Mouse (Mus musculus): ENCODE data around the gene Cd300lg. TPM values are rescaled to one million over a fixed set of nuclear protein-coding genes. Genes with fewer than 3 reads are reported as not detected.

The Cd300lg gene
- total and polyA plus RNA-seq, 2 experiments from 2014 or later, result 0.30 to 0.86 TPM

GRCm38 (mm10) chr11:102087931-102088898 lies 46.9 kb downstream of the Cd300lg start, which contains the start of gene Mpp2:
Gene Mpp2 (minus strand): TSS chr11:102088515.
- H3K9me3 ChIP-seq (ENCODE audit: low read length), result no peaks in the 10 kb centered on the region
- no peak for TF ChIP-seq CTCF (IDR thresholded peaks at IDR 0.05; ENCODE audit: low read depth)
- no peaks in the 10 kb centered on the region for H3K4me1 ChIP-seq (ENCODE audit: insufficient read depth)
- ATAC-seq (peak; percentile 38), DNase-seq (peak; percentile 84)
- under 1% methylated on average over 49 of the region's 49 CpGs for WGBS
- peaks cover 5% of the 10 kb centered on the region; the same call in 1 of the 2 replicates for H3K36me3 ChIP-seq (ENCODE audit: insufficient read depth)
- peak within 1 kb of the TSS; percentile 73 for H3K9ac ChIP-seq
- no peaks in the 10 kb centered on the region for H3K27me3 ChIP-seq (ENCODE audit: insufficient read depth, low read length)
- H3K4me2 ChIP-seq (ENCODE audit: low read depth), result peak within 1 kb of the TSS; percentile 86
- H3K4me3 ChIP-seq (ENCODE audit: low read depth, low read length), result peak within 1 kb of the TSS; percentile 75
- H3K27ac ChIP-seq (ENCODE audit: low read depth, low read length), result peak within 1 kb of the TSS; percentile 96

GRCm38 (mm10) chr11:102089088-102089808 lies 47.9 kb downstream of the Cd300lg start:
- Histone ChIP-seq H3K9ac (peak overlapping the region; percentile 73; the same call in 1 of the 2 replicates), H3K4me2 (ENCODE audit: low read depth) (peak overlapping the region; percentile 86), H3K27ac (ENCODE audit: low read depth, low read length) (peak overlapping the region; percentile 96), H3K36me3 (ENCODE audit: insufficient read depth) (peaks cover 5% of the 10 kb centered on the region; the same call in 1 of the 2 replicates), H3K4me1 (ENCODE audit: insufficient read depth) (no peaks in the 10 kb centered on the region), H3K9me3 (ENCODE audit: low read length) (no peaks in the 10 kb centered on the region), H3K4me3 (ENCODE audit: low read depth, low read length) (peak overlapping the region; percentile 75), H3K27me3 (ENCODE audit: insufficient read depth, low read length) (no peaks in the 10 kb centered on the region)
- peak; percentile 45 for ATAC-seq
- peak; percentile 70 for TF ChIP-seq CTCF (IDR thresholded peaks at IDR 0.05; ENCODE audit: low read depth)
- DNase-seq, result peak; percentile 89
- WGBS, result 1% methylated on average over 20 of the region's 20 CpGs

- H3K4me3 ChIP-seq (ENCODE audit: low read depth, low read length), result no peak overlapping the region
- no peak for TF ChIP-seq CTCF (IDR thresholded peaks at IDR 0.05; ENCODE audit: low read depth)
- no peak for DNase-seq
- H3K4me2 ChIP-seq (ENCODE audit: low read depth), result no peak overlapping the region
- no peaks in the 10 kb centered on the region for H3K9me3 ChIP-seq (ENCODE audit: low read length)
- no peak overlapping the region for H3K9ac ChIP-seq
- H3K27me3 ChIP-seq (ENCODE audit: insufficient read depth, low read length), result no peaks in the 10 kb centered on the region
- no peaks in the 10 kb centered on the region for H3K36me3 ChIP-seq (ENCODE audit: insufficient read depth)
- no peak for ATAC-seq
- no peaks in the 10 kb centered on the region for H3K4me1 ChIP-seq (ENCODE audit: insufficient read depth)
- 87% methylated on average over 3 of the region's 3 CpGs for WGBS
- H3K27ac ChIP-seq (ENCODE audit: low read depth, low read length), result no peak overlapping the region
These were observed 54.4 kb downstream of the Cd300lg start for GRCm38 (mm10) chr11:102095676-102096075.

GRCm38 (mm10) chr11:102096446-102096845 lies 55.1 kb downstream of the Cd300lg start:
- DNase-seq, result no peak
- TF ChIP-seq CTCF (IDR thresholded peaks at IDR 0.05; ENCODE audit: low read depth), result no peak

GRCm38 (mm10) chr11:102096887-102097391 lies 55.6 kb downstream of the Cd300lg start:
- DNase-seq (peak; percentile 90), ATAC-seq (peak; percentile 94)
- 2% methylated on average over 17 of the region's 18 CpGs for WGBS
- Histone ChIP-seq H3K27ac (ENCODE audit: low read depth, low read length) (no peak overlapping the region), H3K4me1 (ENCODE audit: insufficient read depth) (no peaks in the 10 kb centered on the region), H3K4me2 (ENCODE audit: low read depth) (peak overlapping the region; percentile 51), H3K36me3 (ENCODE audit: insufficient read depth) (no peaks in the 10 kb centered on the region), H3K9ac (0 out of 2 replicates have a peak overlapping the region, but pooled peaks have one; percentile 22), H3K27me3 (ENCODE audit: insufficient read depth, low read length) (no peaks in the 10 kb centered on the region), H3K4me3 (ENCODE audit: low read depth, low read length) (peak overlapping the region; percentile 27), H3K9me3 (ENCODE audit: low read length) (no peaks in the 10 kb centered on the region)
- peak; percentile 76 for TF ChIP-seq CTCF (IDR thresholded peaks at IDR 0.05; ENCODE audit: low read depth)

More at GRCm38 (mm10) chr11:102096446-102096845, 55.1 kb downstream of the Cd300lg start:
- Histone ChIP-seq H3K9me3 (ENCODE audit: low read length) (no peaks in the 10 kb centered on the region), H3K36me3 (ENCODE audit: insufficient read depth) (no peaks in the 10 kb centered on the region), H3K4me2 (ENCODE audit: low read depth) (peak overlapping the region; percentile 51), H3K27me3 (ENCODE audit: insufficient read depth, low read length) (no peaks in the 10 kb centered on the region), H3K4me3 (ENCODE audit: low read depth, low read length) (no peak overlapping the region; the same call in 1 of the 2 replicates), H3K4me1 (ENCODE audit: insufficient read depth) (no peaks in the 10 kb centered on the region), H3K27ac (ENCODE audit: low read depth, low read length) (no peak overlapping the region), H3K9ac (no peak overlapping the region)
- 77% methylated on average over 5 of the region's 5 CpGs for WGBS
- ATAC-seq, result no peak

GRCm38 (mm10) chr11:102101219-102101618 lies 59.9 kb downstream of the Cd300lg start, which contains the start of gene Ppy:
Gene Ppy (minus strand): TSS chr11:102101319.
- 76% methylated on average over 4 of the region's 4 CpGs for WGBS
- no peak for ATAC-seq
- H3K9me3 ChIP-seq (ENCODE audit: low read length), result no peaks in the 10 kb centered on the region

More at GRCm38 (mm10) chr11:102101219-102101618, 59.9 kb downstream of the Cd300lg start, which contains the start of gene Ppy:
- Histone ChIP-seq H3K36me3 (ENCODE audit: insufficient read depth) (no peaks in the 10 kb centered on the region), H3K4me1 (ENCODE audit: insufficient read depth) (no peaks in the 10 kb centered on the region), H3K4me2 (ENCODE audit: low read depth) (no peak within 1 kb of the TSS), H3K4me3 (ENCODE audit: low read depth, low read length) (no peak within 1 kb of the TSS), H3K27ac (ENCODE audit: low read depth, low read length) (no peak within 1 kb of the TSS), H3K9ac (no peak within 1 kb of the TSS), H3K27me3 (ENCODE audit: insufficient read depth, low read length) (peaks cover 16% of the 10 kb centered on the region)
- DNase-seq, result no peak
- no peak for TF ChIP-seq CTCF (IDR thresholded peaks at IDR 0.05; ENCODE audit: low read depth)

Measured in forebrain, postnatal 0 days (tissue).